Mouse (Mus musculus) heart, adult 2 months (tissue): ENCODE results near the gene Cmbl.

ENCODE experiments used
- CTCF ChIP-seq: fragments of 200-600 bp; IDR thresholded peaks from 2 replicates; pipeline ENCODE4 v1.8.1; 2022; ENCODE audit warnings: antibody characterized with exemption, mild to moderate bottlenecking, moderate library complexity
- EP300 ChIP-seq: fragments of 200-500 bp; IDR thresholded peaks from 2 replicates; pipeline ENCODE4 v1.6.1; 2011; ENCODE audit warnings: low read depth, low read length, control low read depth; ENCODE audit not compliant: insufficient read depth

- TF ChIP-seq CTCF: no peak
- no peak for TF ChIP-seq EP300
Measured at GRCm38 (mm10) chr15:31571906-31572722, 6.9 kb downstream of the Cmbl start.
